Mouse (Mus musculus) heart, embryonic 15.5 days (tissue): Measurements from ENCODE around the gene Kif13a. TPM values are rescaled to one million over a fixed set of nuclear protein-coding genes. Genes with fewer than 3 reads are reported as not detected.

Source experiments
- ATAC-seq: fragments of 200-750 bp; cut with Nextera tagmentation; replicated peaks from 2 replicates; pipeline ENCODE4 v1.8.0; 2017; ENCODE audit warnings: low read depth, moderate TSS enrichment; ENCODE audit not compliant: insufficient number of reproducible peaks, insufficient read depth, low FRiP score
- H3K27ac ChIP-seq: fragments of 300-500 bp; sonication (generic); 2 replicates; pipeline ENCODE4 v1.5.1; 2015; ENCODE audit warnings: mild to moderate bottlenecking, inconsistent platforms
- H3K27me3 ChIP-seq: fragments of 300-500 bp; sonication (generic); 2 replicates; pipeline ENCODE4 v1.6.1; 2015; ENCODE audit warnings: inconsistent platforms
- H3K36me3 ChIP-seq: fragments of 300-500 bp; sonication (generic); 2 replicates; pipeline ENCODE4 v1.6.1; 2015; ENCODE audit warnings: mild to moderate bottlenecking, inconsistent platforms
- H3K4me1 ChIP-seq: fragments of 300-500 bp; sonication (generic); replicated peaks from 2 replicates; pipeline ENCODE4 v1.6.1; 2015; ENCODE audit warnings: inconsistent platforms
- H3K4me2 ChIP-seq: fragments of 300-500 bp; sonication (generic); 2 replicates; pipeline ENCODE4 v1.6.1; 2015; ENCODE audit warnings: inconsistent platforms, mild to moderate bottlenecking, moderate library complexity
- H3K4me3 ChIP-seq: fragments of 300-500 bp; sonication (generic); 2 replicates; pipeline ENCODE4 v1.5.1; 2015; ENCODE audit warnings: mild to moderate bottlenecking, inconsistent platforms
- H3K9ac ChIP-seq: fragments of 300-500 bp; sonication (generic); 2 replicates; pipeline ENCODE4 v1.6.1; 2015; ENCODE audit warnings: mild to moderate bottlenecking, inconsistent platforms
- H3K9me3 ChIP-seq: fragments of 300-500 bp; sonication (generic); replicated peaks from 2 replicates; pipeline ENCODE4 v1.6.1; 2016; ENCODE audit warnings: inconsistent platforms
- WGBS: fragments of 180-500 bp; shearing (Covaris S2); methylation state at CpG from one replicate; pipeline ENCODE4 v1.1.7; 2015; ENCODE audit warnings: mixed read lengths; 5-methylcytosine and 5-hydroxymethylcytosine counted together
- polyA plus RNA-seq: library from polyadenylated mRNA; unstranded; fragments of >200 nt; fragmentation: Nextera tagmentation; extraction: Ambion mirVana; gene quantifications from 2 replicates; pipeline ENCODE4 v1.2.1, GENCODE M21; 2015

Kif13a gene
- polyA plus RNA-seq, 1 experiment from 2014 or later, result 45.3 TPM

DNA sequence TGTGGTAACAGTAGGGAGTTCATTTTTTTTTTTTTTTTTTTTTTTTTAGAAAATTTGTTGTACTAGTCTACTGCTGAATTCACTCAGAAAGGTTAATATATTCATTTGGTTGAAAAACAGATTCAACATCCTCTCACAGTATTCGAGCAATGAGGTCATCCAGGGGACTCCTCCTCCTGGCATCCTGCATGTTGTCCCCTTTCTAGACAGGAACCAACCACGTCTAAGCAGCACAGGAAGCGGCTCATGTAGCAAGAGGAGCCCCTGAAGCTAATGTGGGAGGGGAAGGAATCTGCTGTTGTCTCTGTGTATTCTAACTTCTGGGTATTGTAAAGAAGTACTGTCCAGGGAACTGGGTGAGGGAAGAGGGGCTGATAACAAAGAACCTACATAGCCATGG, 18.4 kb upstream of the Kif13a start:
- no peak for ATAC-seq
- Histone ChIP-seq H3K36me3 (no peaks in the 10 kb centered on the region), H3K9me3 (0 out of 2 replicates have a peak, but pooled peaks cover 3% of the 10 kb centered on the region), H3K9ac (no peak overlapping the region), H3K27me3 (no peaks in the 10 kb centered on the region), H3K4me1 (peaks cover 7% of the 10 kb centered on the region; the same call in 1 of the 2 replicates), H3K27ac (no peak overlapping the region), H3K4me3 (no peak overlapping the region), H3K4me2 (no peak overlapping the region)
- WGBS, result 55% methylated on average over 3 of the region's 3 CpGs

- ATAC-seq, result no peak
- 64% methylated on average over 5 of the region's 5 CpGs for WGBS
- Histone ChIP-seq H3K4me2 (no peak overlapping the region), H3K4me3 (no peak overlapping the region), H3K27me3 (no peaks in the 10 kb centered on the region), H3K27ac (no peak overlapping the region), H3K4me1 (peaks cover under 1% of the 10 kb centered on the region; the same call in 1 of the 2 replicates), H3K9me3 (0 out of 2 replicates have a peak, but pooled peaks cover 3% of the 10 kb centered on the region), H3K36me3 (no peaks in the 10 kb centered on the region), H3K9ac (no peak overlapping the region)
These were observed 16.4 kb upstream of the Kif13a start for GRCm38 (mm10) chr13:46946041-46946440.

GRCm38 (mm10) chr13:46945256-46945655, 15.6 kb upstream of the Kif13a start:
- no peaks in the 10 kb centered on the region for H3K4me1 ChIP-seq
- no peak for ATAC-seq
- H3K4me3 ChIP-seq, result no peak overlapping the region
- H3K27ac ChIP-seq, result no peak overlapping the region
- H3K36me3 ChIP-seq, result no peaks in the 10 kb centered on the region
- no peak overlapping the region for H3K4me2 ChIP-seq
- no peak overlapping the region for H3K9ac ChIP-seq
- 0 out of 2 replicates have a peak, but pooled peaks cover 2% of the 10 kb centered on the region for H3K9me3 ChIP-seq
- no peaks in the 10 kb centered on the region for H3K27me3 ChIP-seq
- WGBS, result 70% methylated on average over 3 of the region's 3 CpGs

DNA sequence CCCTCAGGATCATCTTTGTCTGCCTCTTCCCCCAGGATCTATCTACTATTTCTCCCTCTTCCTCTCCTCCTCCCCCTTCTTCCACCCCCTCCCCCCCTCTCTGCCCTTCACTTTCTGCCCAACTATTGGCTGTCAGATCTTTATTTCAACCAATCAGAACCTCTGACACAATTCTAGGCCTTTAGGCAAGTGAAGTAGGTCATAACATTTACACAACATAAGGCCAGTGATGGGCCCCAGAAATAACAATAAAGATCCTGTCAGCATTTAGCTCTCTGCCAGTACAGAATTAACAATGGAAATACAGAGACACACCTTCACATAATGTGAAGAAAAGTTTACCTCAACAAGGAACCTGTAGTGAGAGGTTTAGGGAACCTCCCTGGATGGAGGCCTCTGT, 13.6 kb upstream of the Kif13a start:
- ATAC-seq, result no peak
- Histone ChIP-seq H3K36me3 (no peaks in the 10 kb centered on the region), H3K9ac (no peak overlapping the region), H3K4me1 (no peaks in the 10 kb centered on the region), H3K4me2 (no peak overlapping the region), H3K27me3 (no peaks in the 10 kb centered on the region), H3K4me3 (no peak overlapping the region), H3K9me3 (no peaks in the 10 kb centered on the region), H3K27ac (no peak overlapping the region)

DNA sequence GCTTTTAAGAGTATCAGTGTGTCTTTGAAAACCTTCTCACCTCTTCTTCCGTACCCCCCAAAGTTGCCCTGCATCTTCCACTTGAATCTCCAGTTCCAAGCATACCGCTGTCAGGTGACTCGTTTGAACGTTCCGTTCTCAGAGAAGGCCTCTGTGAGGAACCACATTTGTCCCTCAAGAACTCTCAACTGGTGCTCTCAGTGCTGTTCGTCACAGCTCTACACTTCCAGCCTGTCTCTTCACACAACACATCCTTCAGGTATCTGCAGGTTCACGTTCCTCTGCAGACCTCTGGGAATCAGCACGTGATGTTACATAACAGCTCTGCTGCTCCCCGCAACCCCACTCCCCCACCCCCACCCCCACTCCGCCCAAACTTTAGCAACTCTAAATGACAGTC, 4.4 kb upstream of the Kif13a start:
- H3K9ac ChIP-seq, result no peak overlapping the region
- H3K27ac ChIP-seq, result no peak overlapping the region
- H3K4me1 ChIP-seq, result peaks cover 29% of the 10 kb centered on the region
- H3K27me3 ChIP-seq, result no peaks in the 10 kb centered on the region
- ATAC-seq, result no peak
- H3K4me3 ChIP-seq, result no peak overlapping the region
- H3K4me2 ChIP-seq, result 0 out of 2 replicates have a peak overlapping the region, but pooled peaks have one; percentile 7
- no peaks in the 10 kb centered on the region for H3K36me3 ChIP-seq
- no peaks in the 10 kb centered on the region for H3K9me3 ChIP-seq
- 55% methylated on average over 10 of the region's 10 CpGs for WGBS

- Histone ChIP-seq H3K9ac (no peak overlapping the region), H3K36me3 (no peaks in the 10 kb centered on the region), H3K4me3 (no peak overlapping the region), H3K4me1 (peaks cover 40% of the 10 kb centered on the region), H3K27me3 (no peaks in the 10 kb centered on the region), H3K9me3 (no peaks in the 10 kb centered on the region), H3K27ac (no peak overlapping the region), H3K4me2 (no peak overlapping the region)
- ATAC-seq, result no peak
- 78% methylated on average over 6 of the region's 6 CpGs for WGBS
These were observed 3.2 kb upstream of the Kif13a start for GRCm38 (mm10) chr13:46932846-46933245.

DNA sequence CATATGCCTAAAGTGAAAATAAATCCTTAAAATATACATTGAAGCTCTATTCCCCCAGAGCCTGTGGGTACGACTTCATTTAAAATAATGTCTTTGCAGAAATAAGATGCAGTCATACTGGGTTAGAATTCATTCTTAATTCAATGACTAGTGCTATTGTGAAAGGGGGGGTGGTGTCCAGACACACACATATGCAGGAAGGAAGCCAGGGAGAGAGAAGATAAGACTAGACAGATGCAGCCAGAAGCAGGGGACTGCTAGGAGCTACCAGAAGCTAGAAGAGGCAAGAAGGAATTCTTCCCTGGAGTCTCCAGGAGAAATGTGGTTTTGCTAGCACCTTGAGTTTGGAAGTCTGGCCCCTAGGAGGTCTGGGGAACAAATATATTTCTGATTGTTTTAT, 2.4 kb upstream of the Kif13a start:
- no peak for ATAC-seq

GRCm38 (mm10) chr13:46930659-46931046, 986 bp upstream of the Kif13a start:
- peak; percentile 6; the same call in 1 of the 2 replicates for ATAC-seq
- peak overlapping the region; percentile 87 for H3K4me2 ChIP-seq

More for the DNA sequence above, 2.4 kb upstream of the Kif13a start:
- Histone ChIP-seq H3K4me2 (no peak overlapping the region), H3K27me3 (no peaks in the 10 kb centered on the region), H3K4me1 (peaks cover 43% of the 10 kb centered on the region), H3K4me3 (no peak overlapping the region), H3K9ac (no peak overlapping the region), H3K36me3 (no peaks in the 10 kb centered on the region), H3K27ac (no peak overlapping the region), H3K9me3 (no peaks in the 10 kb centered on the region)
- WGBS, result 67% methylated on average over 1 of the region's 1 CpGs

DNA sequence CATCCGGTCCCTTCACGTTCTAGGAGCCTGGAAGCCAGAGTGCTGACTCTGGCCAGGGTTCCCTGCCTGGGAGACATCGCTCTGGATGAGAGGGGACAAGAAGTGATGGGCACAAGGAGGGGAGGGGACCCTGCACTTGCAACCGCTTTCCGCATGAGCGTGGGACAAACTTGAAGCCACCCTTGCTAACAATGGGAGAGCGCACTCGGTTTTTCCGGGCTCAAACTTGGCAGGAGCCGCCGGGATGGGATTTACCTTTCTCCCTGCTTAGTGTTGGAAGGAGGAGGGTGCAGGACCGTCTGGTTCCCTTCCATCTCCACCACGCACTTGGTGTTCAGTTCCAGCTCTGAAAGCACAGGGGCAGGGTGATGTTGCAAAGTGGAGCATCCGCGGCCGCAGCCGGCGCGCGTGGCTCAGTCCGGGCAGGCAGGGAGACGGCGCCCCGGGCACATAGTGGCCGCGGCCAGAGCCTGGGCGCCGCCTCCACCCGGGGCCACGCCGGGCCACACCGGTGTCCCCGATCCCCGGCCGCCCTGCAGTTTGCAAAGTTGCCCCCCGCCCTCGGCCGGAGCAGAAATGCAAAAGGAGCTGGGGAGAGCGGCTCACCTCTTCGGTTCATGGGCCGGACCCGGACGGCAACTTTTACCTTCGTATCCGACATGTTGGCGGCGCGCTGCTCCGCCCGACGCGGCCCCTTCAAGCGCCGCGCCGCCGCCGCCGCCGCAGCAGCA, 541 bp downstream of the Kif13a start:
- WGBS, result under 1% methylated on average over 55 of the region's 60 CpGs
- peak overlapping the region; percentile 76 for H3K4me3 ChIP-seq
- H3K4me2 ChIP-seq, result peak overlapping the region; percentile 87
- no peaks in the 10 kb centered on the region for H3K27me3 ChIP-seq
- no peaks in the 10 kb centered on the region for H3K9me3 ChIP-seq
- H3K4me1 ChIP-seq, result peaks cover 44% of the 10 kb centered on the region
- peaks cover 4% of the 10 kb centered on the region; the same call in 1 of the 2 replicates for H3K36me3 ChIP-seq
- H3K9ac ChIP-seq, result peak overlapping the region; percentile 91
- peak overlapping the region; percentile 99 for H3K27ac ChIP-seq
- ATAC-seq, result peak; percentile 45

More at GRCm38 (mm10) chr13:46930659-46931046, 986 bp upstream of the Kif13a start:
- under 1% methylated on average over 15 of the region's 15 CpGs for WGBS
- peak overlapping the region; percentile 76 for H3K4me3 ChIP-seq
- peak overlapping the region; percentile 99 for H3K27ac ChIP-seq
- H3K36me3 ChIP-seq, result peaks cover 3% of the 10 kb centered on the region; the same call in 1 of the 2 replicates
- peak overlapping the region; percentile 91 for H3K9ac ChIP-seq
- H3K4me1 ChIP-seq, result peaks cover 56% of the 10 kb centered on the region
- H3K9me3 ChIP-seq, result no peaks in the 10 kb centered on the region
- no peaks in the 10 kb centered on the region for H3K27me3 ChIP-seq

DNA sequence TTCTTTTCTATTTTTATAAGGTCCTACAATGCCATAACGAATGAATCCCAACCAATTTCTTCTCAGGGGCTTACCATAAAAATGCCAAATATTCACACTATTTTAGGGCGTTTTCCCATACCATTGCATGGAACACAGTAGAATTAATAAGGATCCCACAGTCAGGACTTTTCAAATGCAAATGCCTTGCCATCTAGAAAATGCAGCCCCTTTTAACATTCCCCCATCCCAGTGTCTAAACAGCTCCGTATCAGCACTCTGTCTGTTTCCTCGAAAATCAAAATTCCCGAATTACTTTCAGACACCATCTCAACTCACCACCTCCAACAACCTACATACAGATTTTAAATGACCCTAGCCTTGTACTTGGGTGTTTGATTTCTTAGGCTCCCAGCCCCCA, 1.3 kb downstream of the Kif13a start:
- peaks cover 4% of the 10 kb centered on the region; the same call in 1 of the 2 replicates for H3K36me3 ChIP-seq
- no peaks in the 10 kb centered on the region for H3K9me3 ChIP-seq
- H3K4me1 ChIP-seq, result peaks cover 44% of the 10 kb centered on the region
- peak overlapping the region; percentile 87 for H3K4me2 ChIP-seq
- ATAC-seq, result no peak
- peak overlapping the region; percentile 91 for H3K9ac ChIP-seq
- WGBS, result 26% methylated on average over 5 of the region's 5 CpGs
- H3K4me3 ChIP-seq, result peak overlapping the region; percentile 76
- peak overlapping the region; percentile 99 for H3K27ac ChIP-seq
- no peaks in the 10 kb centered on the region for H3K27me3 ChIP-seq

- Histone ChIP-seq H3K4me3 (no peak overlapping the region), H3K9ac (no peak overlapping the region), H3K4me2 (no peak overlapping the region; the same call in 1 of the 2 replicates), H3K9me3 (no peaks in the 10 kb centered on the region), H3K27ac (peak overlapping the region; percentile 77; the same call in 1 of the 2 replicates), H3K27me3 (no peaks in the 10 kb centered on the region), H3K4me1 (peaks cover 45% of the 10 kb centered on the region), H3K36me3 (peaks cover 4% of the 10 kb centered on the region; the same call in 1 of the 2 replicates)
- 90% methylated on average over 13 of the region's 13 CpGs for WGBS
- no peak for ATAC-seq
These were observed 4.0 kb downstream of the Kif13a start for GRCm38 (mm10) chr13:46925671-46926070.
